Mouse (Mus musculus) limb, embryonic 15.5 days (tissue): ENCODE results near the gene Gtf2h3. TPM values are rescaled to one million over a fixed set of nuclear protein-coding genes. Genes with fewer than 3 reads are reported as not detected.

Experiments used
- polyA plus RNA-seq: library from polyadenylated mRNA; unstranded; fragments of >200 nt; fragmentation: Nextera tagmentation; extraction: Ambion mirVana; gene quantifications from 2 replicates; pipeline ENCODE4 v1.2.1, GENCODE M21; 2015

Gtf2h3 gene
- polyA plus RNA-seq, 1 experiment from 2014 or later: 57.1 TPM

Other genes with a start within 250 kb of the Gtf2h3 start
- 37.7 and 49.2 TPM in 2 replicates for gene Cdk2ap1, start 216.1 kb upstream of the Gtf2h3 start, polyA plus RNA-seq
- 70.7 and 71.9 TPM in 2 replicates for gene Sbno1, start 153.1 kb upstream of the Gtf2h3 start, polyA plus RNA-seq
- 56.3 and 64.5 TPM in 2 replicates for gene Kmt5a, start 139.2 kb upstream of the Gtf2h3 start, polyA plus RNA-seq
- gene Rilpl2, start 100.8 kb upstream of the Gtf2h3 start, polyA plus RNA-seq: 33.6 and 36.1 TPM in 2 replicates
- 23.6 and 25.1 TPM in 2 replicates for gene Snrnp35, start 96.0 kb upstream of the Gtf2h3 start, polyA plus RNA-seq
- 23.7 and 25.2 TPM in 2 replicates for gene Rilpl1, start 47.7 kb upstream of the Gtf2h3 start, polyA plus RNA-seq
- 659 and 666 TPM in 2 replicates for gene Tmed2, start 38.4 kb upstream of the Gtf2h3 start, polyA plus RNA-seq
- 14.1 and 15.7 TPM in 2 replicates for gene Ddx55, start 26.3 kb upstream of the Gtf2h3 start, polyA plus RNA-seq
- gene Eif2b1, start within 50 bp of the Gtf2h3 start, polyA plus RNA-seq: 68.1 and 71.3 TPM in 2 replicates
- 48.4 TPM in 2 replicates for gene Atp6v0a2, start 49.4 kb downstream of the Gtf2h3 start, polyA plus RNA-seq
- 0.06 and 0.17 TPM in 2 replicates for gene Dnah10, start 145.9 kb downstream of the Gtf2h3 start, polyA plus RNA-seq